Mouse (Mus musculus) right cerebral cortex, adult 18-20 months (tissue): ENCODE measurements around the gene Zfp697.
"Not testable (repeated sequence)": the region's sequence is repeated elsewhere in the genome, so short reads cannot be mapped to it uniquely, and the experiment has no call there.

Experiments
- DNase-seq: peaks from one replicate; pipeline ENCODE4 v3.0.0; 2022; ENCODE audit warnings: mixed read lengths

The Zfp697 gene

GRCm38 (mm10) chr3:98422926-98423325, 40.7 kb downstream of the Zfp697 start:
- no peak for DNase-seq

GRCm38 (mm10) chr3:98426749-98427148, 44.5 kb downstream of the Zfp697 start:
- no peak for DNase-seq

GRCm38 (mm10) chr3:98427260-98427599, 45.0 kb downstream of the Zfp697 start:
- peak; percentile 34 for DNase-seq

- DNase-seq = peak; percentile 88
Measured at GRCm38 (mm10) chr3:98427600-98428448, 45.6 kb downstream of the Zfp697 start.

- DNase-seq = no peak
Measured at GRCm38 (mm10) chr3:98428449-98428775, 46.2 kb downstream of the Zfp697 start.

- no peak for DNase-seq
Measured at GRCm38 (mm10) chr3:98428928-98429525, 46.8 kb downstream of the Zfp697 start.

- no peak for DNase-seq
Measured at GRCm38 (mm10) chr3:98434088-98434816, 52.0 kb downstream of the Zfp697 start.

GRCm38 (mm10) chr3:98435030-98435429, 52.8 kb downstream of the Zfp697 start:
- no peak for DNase-seq

- DNase-seq = not testable (repeated sequence)
Measured at GRCm38 (mm10) chr3:98442245-98442644, 60.0 kb downstream of the Zfp697 start.

- not testable (repeated sequence) for DNase-seq
Measured at GRCm38 (mm10) chr3:98443149-98443779, 61.0 kb downstream of the Zfp697 start.

- DNase-seq = not testable (repeated sequence)
Measured at GRCm38 (mm10) chr3:98443924-98444323, 61.7 kb downstream of the Zfp697 start.

GRCm38 (mm10) chr3:98453786-98454185, 71.5 kb downstream of the Zfp697 start:
- DNase-seq = not testable (repeated sequence)

GRCm38 (mm10) chr3:98457026-98457425, 74.8 kb downstream of the Zfp697 start, which contains the start of gene Gm4450:
TSS of gene Gm4450 (minus strand) at chr3:98457126.
- not testable (repeated sequence) for DNase-seq

- not testable (repeated sequence) for DNase-seq
Measured at GRCm38 (mm10) chr3:98469323-98469722, 87.1 kb downstream of the Zfp697 start.

- DNase-seq = not testable (repeated sequence)
Measured at GRCm38 (mm10) chr3:98471057-98471456, 88.8 kb downstream of the Zfp697 start.

GRCm38 (mm10) chr3:98471499-98471898, 89.2 kb downstream of the Zfp697 start:
- DNase-seq = not testable (repeated sequence)

GRCm38 (mm10) chr3:98494184-98494583, 111.9 kb downstream of the Zfp697 start:
- DNase-seq = not testable (repeated sequence)

GRCm38 (mm10) chr3:98495055-98495454, 112.8 kb downstream of the Zfp697 start:
- not testable (repeated sequence) for DNase-seq

- DNase-seq = not testable (repeated sequence)
Measured at GRCm38 (mm10) chr3:98496762-98497161, 114.5 kb downstream of the Zfp697 start.

- DNase-seq = not testable (repeated sequence)
Measured at GRCm38 (mm10) chr3:98497401-98497800, 115.1 kb downstream of the Zfp697 start.

- DNase-seq = not testable (repeated sequence)
Measured at GRCm38 (mm10) chr3:98507229-98507628, 125.0 kb downstream of the Zfp697 start.

- DNase-seq = not testable (repeated sequence)
Measured at GRCm38 (mm10) chr3:98510414-98510813, 128.2 kb downstream of the Zfp697 start, which contains the start of gene Hsd3b4. TSS of gene Hsd3b4 (minus strand) at chr3:98510514.

- not testable (repeated sequence) for DNase-seq
Measured at GRCm38 (mm10) chr3:98522779-98523178, 140.5 kb downstream of the Zfp697 start.
